Mouse (Mus musculus): ENCODE measurements around the gene Cacna1a. TPM values are rescaled to one million over a fixed set of nuclear protein-coding genes. Genes with fewer than 3 reads are reported as not detected.

Cacna1a gene
- polyA plus RNA-seq, 1 experiment: 21.6 TPM

- no peaks in the 10 kb centered on the region for H3K36me3 ChIP-seq (replicated peaks; ENCODE audit: low read length)
- TF ChIP-seq FLI1 (IDR thresholded peaks at IDR 0.05; ENCODE audit: low read length): no peak
- no peak for TF ChIP-seq GATA1 (IDR thresholded peaks at IDR 0.05; ENCODE audit: borderline replicate concordance, low read length)
- H3K27me3 ChIP-seq (replicated peaks): peaks cover 9% of the 10 kb centered on the region
- H3K4me3 ChIP-seq (replicated peaks): no peak overlapping the region
- H3K9me3 ChIP-seq: peaks cover 4% of the 10 kb centered on the region; the same call in 1 of the 2 replicates
- H3K4me1 ChIP-seq: no peaks in the 10 kb centered on the region
These were observed 71.0 kb downstream of the Cacna1a start for GRCm38 (mm10) chr8:84459276-84459675.

GRCm38 (mm10) chr8:84460698-84461097 is 72.5 kb downstream of the Cacna1a start:
- H3K4me3 ChIP-seq (replicated peaks): no peak overlapping the region
- no peaks in the 10 kb centered on the region for H3K36me3 ChIP-seq (replicated peaks; ENCODE audit: low read length)
- peaks cover 9% of the 10 kb centered on the region for H3K27me3 ChIP-seq (replicated peaks)
- no peak for TF ChIP-seq FLI1 (IDR thresholded peaks at IDR 0.05; ENCODE audit: low read length)
- TF ChIP-seq GATA1 (IDR thresholded peaks at IDR 0.05; ENCODE audit: borderline replicate concordance, low read length): no peak
- H3K4me1 ChIP-seq: no peaks in the 10 kb centered on the region
- peaks cover 4% of the 10 kb centered on the region; the same call in 1 of the 2 replicates for H3K9me3 ChIP-seq

DNA sequence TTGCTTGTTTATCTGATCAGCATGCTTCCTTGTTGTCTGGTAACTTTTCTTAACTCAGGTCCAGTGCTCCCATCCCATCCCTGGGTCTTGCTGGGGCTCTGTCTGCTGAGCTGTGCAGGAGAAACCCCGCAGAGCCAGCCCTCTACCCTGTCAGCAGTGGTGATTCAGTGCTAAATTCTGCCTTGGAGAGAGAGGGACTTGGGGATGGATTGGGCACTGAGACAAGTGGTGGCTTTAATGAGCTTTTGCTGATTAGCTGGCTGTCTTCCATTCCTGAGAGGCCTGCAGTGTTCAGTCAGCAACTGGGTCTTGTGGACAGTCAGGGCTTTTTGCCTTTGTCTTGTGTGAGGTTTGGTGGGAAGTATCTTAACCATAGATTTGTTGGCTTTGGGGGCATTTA is 78.7 kb downstream of the Cacna1a start:
- Histone ChIP-seq H3K4me1 (no peaks in the 10 kb centered on the region; the same call in 1 of the 2 replicates), H3K36me3 (replicated peaks; ENCODE audit: low read length) (no peaks in the 10 kb centered on the region), H3K9me3 (no peaks in the 10 kb centered on the region), H3K27me3 (replicated peaks) (peaks cover 3% of the 10 kb centered on the region), H3K4me3 (replicated peaks) (no peak overlapping the region)
- TF ChIP-seq GATA1 (IDR thresholded peaks at IDR 0.05; ENCODE audit: borderline replicate concordance, low read length): no peak
- TF ChIP-seq FLI1 (IDR thresholded peaks at IDR 0.05; ENCODE audit: low read length): no peak

DNA sequence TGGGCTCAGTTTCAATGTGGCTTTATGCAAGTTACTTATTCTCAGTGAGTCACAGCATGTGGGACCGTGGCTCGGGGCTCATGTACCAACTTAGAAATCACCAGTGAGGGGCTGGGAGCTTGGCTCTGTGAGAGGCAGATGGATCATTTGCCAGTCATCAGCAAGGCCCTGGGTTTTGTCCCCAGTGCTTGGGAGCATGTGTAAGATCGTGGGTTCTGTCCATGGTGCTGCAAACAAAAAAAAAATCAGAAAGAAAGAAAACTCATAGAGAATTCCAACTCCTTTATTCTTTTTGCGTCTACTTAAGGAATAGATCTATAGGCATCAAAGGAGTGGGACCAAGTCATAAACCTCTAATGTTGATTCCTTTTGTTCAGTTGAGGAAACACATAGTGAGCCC is 80.8 kb downstream of the Cacna1a start:
- Histone ChIP-seq H3K27me3 (replicated peaks) (peaks cover 9% of the 10 kb centered on the region), H3K4me3 (replicated peaks) (no peak overlapping the region), H3K4me1 (no peaks in the 10 kb centered on the region; the same call in 1 of the 2 replicates), H3K36me3 (replicated peaks; ENCODE audit: low read length) (no peaks in the 10 kb centered on the region), H3K9me3 (no peaks in the 10 kb centered on the region)
- TF ChIP-seq GATA1 (IDR thresholded peaks at IDR 0.05; ENCODE audit: borderline replicate concordance, low read length) (no peak), FLI1 (IDR thresholded peaks at IDR 0.05; ENCODE audit: low read length) (no peak)

GRCm38 (mm10) chr8:84471271-84471995 is 83.2 kb downstream of the Cacna1a start:
- Histone ChIP-seq H3K36me3 (replicated peaks; ENCODE audit: low read length) (no peaks in the 10 kb centered on the region), H3K27me3 (replicated peaks) (peaks cover 12% of the 10 kb centered on the region), H3K4me3 (replicated peaks) (no peak overlapping the region), H3K4me1 (no peaks in the 10 kb centered on the region; the same call in 1 of the 2 replicates), H3K9me3 (no peaks in the 10 kb centered on the region)
- no peak for TF ChIP-seq GATA1 (IDR thresholded peaks at IDR 0.05; ENCODE audit: borderline replicate concordance, low read length)
- TF ChIP-seq FLI1 (IDR thresholded peaks at IDR 0.05; ENCODE audit: low read length): no peak

GRCm38 (mm10) chr8:84474456-84474855 is 86.2 kb downstream of the Cacna1a start:
- Histone ChIP-seq H3K9me3 (no peaks in the 10 kb centered on the region), H3K27me3 (replicated peaks) (peaks cover 15% of the 10 kb centered on the region), H3K4me3 (replicated peaks) (no peak overlapping the region), H3K4me1 (no peaks in the 10 kb centered on the region; the same call in 1 of the 2 replicates), H3K36me3 (replicated peaks; ENCODE audit: low read length) (no peaks in the 10 kb centered on the region)
- no peak for TF ChIP-seq GATA1 (IDR thresholded peaks at IDR 0.05; ENCODE audit: borderline replicate concordance, low read length)
- TF ChIP-seq FLI1 (IDR thresholded peaks at IDR 0.05; ENCODE audit: low read length): no peak

GRCm38 (mm10) chr8:84477341-84477740 is 89.1 kb downstream of the Cacna1a start:
- Histone ChIP-seq H3K4me3 (replicated peaks) (no peak overlapping the region), H3K27me3 (replicated peaks) (peaks cover 12% of the 10 kb centered on the region), H3K36me3 (replicated peaks; ENCODE audit: low read length) (no peaks in the 10 kb centered on the region), H3K9me3 (peaks cover 8% of the 10 kb centered on the region; the same call in 1 of the 2 replicates), H3K4me1 (no peaks in the 10 kb centered on the region)
- TF ChIP-seq FLI1 (IDR thresholded peaks at IDR 0.05; ENCODE audit: low read length) (no peak), GATA1 (IDR thresholded peaks at IDR 0.05; ENCODE audit: borderline replicate concordance, low read length) (no peak)

DNA sequence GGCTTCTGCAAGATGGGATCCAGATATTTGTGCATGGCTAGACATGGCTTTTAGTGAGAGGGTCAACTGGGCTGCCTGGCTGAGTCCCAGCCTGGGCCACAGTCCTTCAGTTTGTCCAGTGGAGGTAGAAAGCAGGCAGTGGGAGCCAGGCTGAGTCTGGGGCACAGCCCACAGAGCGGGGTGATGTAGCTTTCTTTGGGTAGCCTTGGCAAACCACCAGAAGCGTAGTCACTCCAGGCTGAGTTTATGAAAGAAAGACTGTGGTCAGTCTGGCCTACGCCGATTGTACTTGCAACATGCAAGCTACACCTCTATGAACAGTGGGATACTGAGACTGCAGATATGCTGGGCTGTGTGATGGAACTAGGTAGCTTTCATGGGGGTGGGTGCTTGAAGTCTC is 94.8 kb downstream of the Cacna1a start:
- H3K4me3 ChIP-seq (replicated peaks): no peak overlapping the region
- peaks cover 13% of the 10 kb centered on the region for H3K27me3 ChIP-seq (replicated peaks)
- H3K36me3 ChIP-seq (replicated peaks; ENCODE audit: low read length): no peaks in the 10 kb centered on the region
- peaks cover 8% of the 10 kb centered on the region; the same call in 1 of the 2 replicates for H3K9me3 ChIP-seq
- no peak for TF ChIP-seq GATA1 (IDR thresholded peaks at IDR 0.05; ENCODE audit: borderline replicate concordance, low read length)
- TF ChIP-seq FLI1 (IDR thresholded peaks at IDR 0.05; ENCODE audit: low read length): no peak
- H3K4me1 ChIP-seq: no peaks in the 10 kb centered on the region

DNA sequence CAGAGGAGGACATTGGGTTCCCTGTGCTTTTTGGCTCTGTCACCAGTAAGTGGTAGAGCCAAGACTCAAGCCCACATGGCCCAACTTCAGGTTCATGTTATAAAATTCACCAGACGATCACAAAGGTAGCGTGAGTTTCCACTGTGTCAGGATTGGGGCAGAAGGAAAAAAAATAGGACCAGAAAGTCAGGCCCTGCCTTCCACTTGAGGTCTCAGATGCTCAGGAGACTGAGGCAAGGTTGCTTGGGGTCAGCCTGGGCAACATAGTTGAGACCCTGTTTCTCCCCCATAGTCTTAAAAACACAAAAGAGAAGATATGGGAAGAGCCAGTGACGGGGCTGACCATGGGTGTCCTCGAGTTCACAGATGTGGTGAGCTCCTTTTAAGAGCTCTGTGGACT is 97.1 kb downstream of the Cacna1a start:
- Histone ChIP-seq H3K4me1 (no peaks in the 10 kb centered on the region), H3K9me3 (peaks cover 8% of the 10 kb centered on the region; the same call in 1 of the 2 replicates), H3K27me3 (replicated peaks) (peaks cover 14% of the 10 kb centered on the region), H3K4me3 (replicated peaks) (no peak overlapping the region), H3K36me3 (replicated peaks; ENCODE audit: low read length) (no peaks in the 10 kb centered on the region)
- TF ChIP-seq GATA1 (IDR thresholded peaks at IDR 0.05; ENCODE audit: borderline replicate concordance, low read length) (no peak), FLI1 (IDR thresholded peaks at IDR 0.05; ENCODE audit: low read length) (no peak)

DNA sequence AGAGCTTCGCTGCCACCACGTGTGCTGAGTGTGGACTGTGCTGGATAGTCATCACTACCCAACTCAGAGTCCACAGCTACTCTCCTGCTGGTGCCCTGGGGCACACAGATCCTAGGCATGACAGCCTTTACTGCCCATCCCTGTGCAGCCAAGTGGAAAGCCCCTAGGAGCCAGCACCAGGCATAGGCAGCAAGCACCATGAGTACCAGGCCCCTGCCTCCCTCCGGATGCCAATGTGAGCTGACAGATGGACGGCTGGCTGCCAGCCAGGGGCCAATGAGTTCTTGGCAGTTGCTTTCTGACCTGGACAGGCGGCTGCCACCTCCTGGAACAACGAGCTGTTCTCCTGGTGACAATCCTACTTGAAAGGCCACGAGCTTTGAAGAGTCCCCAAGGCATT is 97.6 kb downstream of the Cacna1a start:
- Histone ChIP-seq H3K27me3 (replicated peaks) (peaks cover 14% of the 10 kb centered on the region), H3K4me3 (replicated peaks) (no peak overlapping the region), H3K36me3 (replicated peaks; ENCODE audit: low read length) (no peaks in the 10 kb centered on the region), H3K9me3 (peaks cover 8% of the 10 kb centered on the region; the same call in 1 of the 2 replicates), H3K4me1 (no peaks in the 10 kb centered on the region)
- no peak for TF ChIP-seq FLI1 (IDR thresholded peaks at IDR 0.05; ENCODE audit: low read length)
- TF ChIP-seq GATA1 (IDR thresholded peaks at IDR 0.05; ENCODE audit: borderline replicate concordance, low read length): no peak
